Mouse (Mus musculus) forebrain, embryonic 11.5 days (tissue): ENCODE measurements around the gene Cytip. TPM values are rescaled to one million over a fixed set of nuclear protein-coding genes. Genes with fewer than 3 reads are reported as not detected.

Source experiments
- ATAC-seq: fragments of 200-750 bp; cut with Nextera tagmentation; replicated peaks from 2 replicates; pipeline ENCODE4 v1.8.0; 2017; ENCODE audit warnings: moderate TSS enrichment; ENCODE audit not compliant: low FRiP score
- DNase-seq: peaks from one replicate; pipeline ENCODE4 v3.0.0-alpha.2; 2017; ENCODE audit warnings: low spot score
- H3K27ac ChIP-seq: fragments of 300-500 bp; sonication (generic); 2 replicates; pipeline ENCODE4 v1.5.1; 2014; ENCODE audit warnings: low read depth, low read length
- H3K27me3 ChIP-seq: fragments of 300-500 bp; sonication (generic); 2 replicates; pipeline ENCODE4 v1.6.1; 2014; ENCODE audit warnings: mild to moderate bottlenecking, low read length, mixed read lengths; ENCODE audit not compliant: control insufficient read depth, insufficient read depth
- H3K36me3 ChIP-seq: fragments of 300-500 bp; sonication (generic); 2 replicates; pipeline ENCODE4 v1.6.1; 2014; ENCODE audit warnings: mild to moderate bottlenecking, low read length, moderate library complexity, mixed read lengths; ENCODE audit not compliant: control insufficient read depth, insufficient read depth
- H3K4me1 ChIP-seq: fragments of 300-500 bp; sonication (generic); replicated peaks from 2 replicates; pipeline ENCODE4 v1.6.1; 2014; ENCODE audit warnings: low read length, mixed read lengths; ENCODE audit not compliant: control insufficient read depth, insufficient read depth
- H3K4me2 ChIP-seq: fragments of 300-500 bp; sonication (generic); 2 replicates; pipeline ENCODE4 v1.6.1; 2014; ENCODE audit warnings: low read depth, mild to moderate bottlenecking, low read length, moderate library complexity, mixed read lengths; ENCODE audit not compliant: severe bottlenecking
- H3K4me3 ChIP-seq: fragments of 300-500 bp; sonication (generic); 2 replicates; pipeline ENCODE4 v1.5.1; 2014; ENCODE audit warnings: low read depth, low read length
- H3K9ac ChIP-seq: fragments of 300-500 bp; sonication (generic); 2 replicates; pipeline ENCODE4 v1.6.1; 2014; ENCODE audit warnings: low read length
- H3K9me3 ChIP-seq: fragments of 300-500 bp; sonication (generic); 2 replicates; pipeline ENCODE4 v1.6.1; 2016; ENCODE audit warnings: low read length, mixed read lengths; ENCODE audit not compliant: control insufficient read depth
- WGBS: fragments of 180-500 bp; shearing (Covaris S2); extraction: QIAGEN DNeasy Blood & Tissue Kit; methylation state at CpG from one replicate; pipeline ENCODE4 v1.1.7; 2014; 5-methylcytosine and 5-hydroxymethylcytosine counted together
- polyA plus RNA-seq: library from polyadenylated mRNA; unstranded; fragments of >200 nt; fragmentation: Nextera tagmentation; extraction: Ambion mirVana; gene quantifications from 2 replicates; pipeline ENCODE4 v1.2.1, GENCODE M21; 2014

The Cytip gene
- polyA plus RNA-seq, 1 experiment from 2014 or later, result 0.21 TPM

GRCm38 (mm10) chr2:58158539-58158938 lies 36.8 kb downstream of the Cytip start:
- Histone ChIP-seq H3K27ac (no peak overlapping the region), H3K36me3 (no peaks in the 10 kb centered on the region), H3K27me3 (no peaks in the 10 kb centered on the region), H3K4me2 (no peak overlapping the region), H3K4me3 (no peak overlapping the region), H3K9me3 (no peaks in the 10 kb centered on the region), H3K9ac (no peak overlapping the region), H3K4me1 (no peaks in the 10 kb centered on the region)
- DNase-seq (no peak), ATAC-seq (no peak)
- WGBS, result 89% methylated on average over 5 of the region's 5 CpGs

GRCm38 (mm10) chr2:58158107-58158506 lies 37.2 kb downstream of the Cytip start:
- no peaks in the 10 kb centered on the region for H3K27me3 ChIP-seq
- 85% methylated on average over 2 of the region's 2 CpGs for WGBS

GRCm38 (mm10) chr2:58157466-58157865 lies 37.9 kb downstream of the Cytip start:
- DNase-seq, result no peak
- WGBS, result 93% methylated on average over 5 of the region's 5 CpGs

More at GRCm38 (mm10) chr2:58158107-58158506, 37.2 kb downstream of the Cytip start:
- Histone ChIP-seq H3K9ac (no peak overlapping the region), H3K4me3 (no peak overlapping the region), H3K9me3 (no peaks in the 10 kb centered on the region), H3K4me2 (no peak overlapping the region), H3K4me1 (no peaks in the 10 kb centered on the region), H3K36me3 (no peaks in the 10 kb centered on the region), H3K27ac (no peak overlapping the region)
- ATAC-seq, result no peak
- DNase-seq, result no peak

GRCm38 (mm10) chr2:58156495-58157392 lies 38.6 kb downstream of the Cytip start:
- H3K9me3 ChIP-seq, result no peaks in the 10 kb centered on the region
- H3K4me1 ChIP-seq, result no peaks in the 10 kb centered on the region
- no peak for ATAC-seq
- H3K9ac ChIP-seq, result no peak overlapping the region
- 87% methylated on average over 5 of the region's 5 CpGs for WGBS
- no peak overlapping the region for H3K4me2 ChIP-seq
- H3K4me3 ChIP-seq, result no peak overlapping the region
- no peak overlapping the region for H3K27ac ChIP-seq
- H3K36me3 ChIP-seq, result no peaks in the 10 kb centered on the region
- no peaks in the 10 kb centered on the region for H3K27me3 ChIP-seq
- no peak for DNase-seq

More at GRCm38 (mm10) chr2:58157466-58157865, 37.9 kb downstream of the Cytip start:
- no peak overlapping the region for H3K4me2 ChIP-seq
- H3K9me3 ChIP-seq, result no peaks in the 10 kb centered on the region
- no peak overlapping the region for H3K27ac ChIP-seq
- ATAC-seq, result no peak
- no peak overlapping the region for H3K4me3 ChIP-seq
- no peaks in the 10 kb centered on the region for H3K4me1 ChIP-seq
- no peaks in the 10 kb centered on the region for H3K36me3 ChIP-seq
- no peak overlapping the region for H3K9ac ChIP-seq
- H3K27me3 ChIP-seq, result no peaks in the 10 kb centered on the region

- ATAC-seq, result no peak
Measured at GRCm38 (mm10) chr2:58156108-58156415, 39.3 kb downstream of the Cytip start.

GRCm38 (mm10) chr2:58155271-58156107 lies 39.8 kb downstream of the Cytip start:
- H3K27me3 ChIP-seq, result no peaks in the 10 kb centered on the region
- H3K4me2 ChIP-seq, result no peak overlapping the region
- no peaks in the 10 kb centered on the region for H3K36me3 ChIP-seq
- DNase-seq, result no peak
- no peaks in the 10 kb centered on the region for H3K4me1 ChIP-seq
- H3K4me3 ChIP-seq, result no peak overlapping the region
- H3K27ac ChIP-seq, result no peak overlapping the region
- WGBS, result 84% methylated on average over 7 of the region's 7 CpGs
- no peak overlapping the region for H3K9ac ChIP-seq
- no peaks in the 10 kb centered on the region for H3K9me3 ChIP-seq
- ATAC-seq, result no peak

More at GRCm38 (mm10) chr2:58156108-58156415, 39.3 kb downstream of the Cytip start:
- Histone ChIP-seq H3K9ac (no peak overlapping the region), H3K27me3 (no peaks in the 10 kb centered on the region), H3K27ac (no peak overlapping the region), H3K4me1 (no peaks in the 10 kb centered on the region), H3K9me3 (no peaks in the 10 kb centered on the region), H3K4me3 (no peak overlapping the region), H3K36me3 (no peaks in the 10 kb centered on the region), H3K4me2 (no peak overlapping the region)
- WGBS, result 91% methylated on average over 5 of the region's 5 CpGs
- no peak for DNase-seq

- no peak overlapping the region for H3K9ac ChIP-seq
- no peak overlapping the region for H3K27ac ChIP-seq
- H3K9me3 ChIP-seq, result no peaks in the 10 kb centered on the region
- H3K4me3 ChIP-seq, result no peak overlapping the region
- 83% methylated on average over 1 of the region's 1 CpGs for WGBS
- no peaks in the 10 kb centered on the region for H3K27me3 ChIP-seq
- no peak for ATAC-seq
- no peak for DNase-seq
- H3K36me3 ChIP-seq, result no peaks in the 10 kb centered on the region
- H3K4me2 ChIP-seq, result no peak overlapping the region
- no peaks in the 10 kb centered on the region for H3K4me1 ChIP-seq
Measured at GRCm38 (mm10) chr2:58154555-58154954, 40.8 kb downstream of the Cytip start.

- no peaks in the 10 kb centered on the region for H3K36me3 ChIP-seq
- no peak for ATAC-seq
- H3K27ac ChIP-seq, result no peak overlapping the region
- no peaks in the 10 kb centered on the region for H3K9me3 ChIP-seq
- H3K27me3 ChIP-seq, result no peaks in the 10 kb centered on the region
- 87% methylated on average over 7 of the region's 7 CpGs for WGBS
- no peak overlapping the region for H3K4me2 ChIP-seq
- H3K4me3 ChIP-seq, result no peak overlapping the region
- no peak for DNase-seq
- H3K9ac ChIP-seq, result no peak overlapping the region
- no peaks in the 10 kb centered on the region for H3K4me1 ChIP-seq
Measured at GRCm38 (mm10) chr2:58153742-58154141, 41.6 kb downstream of the Cytip start.
